Comparison of ENCODE assay signal across 19 mouse cellular contexts in genomic region chr3:147398298-147398697, GRCm38 (mm10).
DNase-seq lines count a peak whose midpoint lies in the region; ATAC-seq and TF ChIP-seq lines count a peak whose summit lies in the region.
"Had no signal": no experiment of that assay in that cellular context is flagged by ENCODE, and none has a peak within 500 bp of the region (broad histone marks: within the 10 kb centered on the region; RNA-seq: fewer than 3 reads in every experiment).

No protein-coding gene starts in this region.

- peak; percentile 53; the same call in 1 of the 2 replicates for ATAC-seq in hindbrain, postnatal 0 days
- ATAC-seq in hindbrain, embryonic 12.5 days (ENCODE audit: low FRiP score) = no peak
- ATAC-seq: forebrain, embryonic 16.5 days; intestine, embryonic 15.5 days had no signal

- TF ChIP-seq CTCF in hindbrain, postnatal 0 days (IDR thresholded peaks at IDR 0.05; ENCODE audit: low read depth) = no peak
- no peak for TF ChIP-seq CTCF in brain, embryonic 14.5 days (IDR thresholded peaks at IDR 0.05; ENCODE audit: borderline replicate concordance, extremely low read depth, insufficient read depth, insufficient read length)

- no peaks in the 10 kb centered on the region for H3K27me3 ChIP-seq in hindbrain, postnatal 0 days (ENCODE audit: insufficient read depth, low read length)
- H3K27me3 ChIP-seq in hindbrain, embryonic 12.5 days = 0 out of 2 replicates have a peak, but pooled peaks cover 2% of the 10 kb centered on the region
- H3K27me3 ChIP-seq: embryonic facial prominence, embryonic 12.5 days; intestine, embryonic 15.5 days had no signal

- no peak overlapping the region for H3K27ac ChIP-seq in hindbrain, postnatal 0 days
- no peak overlapping the region for H3K27ac ChIP-seq in hindbrain, embryonic 12.5 days
- H3K27ac ChIP-seq: embryonic facial prominence, embryonic 12.5 days; heart, embryonic 10.5 days; intestine, embryonic 15.5 days had no signal

- 29% methylated on average over 8 of the region's 8 CpGs for WGBS in hindbrain, postnatal 0 days
- 49% methylated on average over 8 of the region's 8 CpGs for WGBS in hindbrain, embryonic 12.5 days

- H3K4me1 ChIP-seq in hindbrain, postnatal 0 days (ENCODE audit: insufficient read depth, low read length) = peaks cover 6% of the 10 kb centered on the region; the same call in 1 of the 2 replicates
- H3K4me1 ChIP-seq in hindbrain, embryonic 12.5 days = peaks cover 6% of the 10 kb centered on the region
- H3K4me1 ChIP-seq: embryonic facial prominence, embryonic 12.5 days; heart, embryonic 10.5 days; intestine, embryonic 15.5 days had no signal

- H3K36me3 ChIP-seq in hindbrain, postnatal 0 days (ENCODE audit: insufficient read depth, low read length) = no peaks in the 10 kb centered on the region
- no peaks in the 10 kb centered on the region for H3K36me3 ChIP-seq in hindbrain, embryonic 12.5 days
- H3K36me3 ChIP-seq: embryonic facial prominence, embryonic 12.5 days; heart, embryonic 10.5 days; intestine, embryonic 15.5 days had no signal

- H3K9me3 ChIP-seq in hindbrain, postnatal 0 days (ENCODE audit: low read length) = no peaks in the 10 kb centered on the region
- no peaks in the 10 kb centered on the region for H3K9me3 ChIP-seq in hindbrain, embryonic 12.5 days (replicated peaks)
- H3K9me3 ChIP-seq: embryonic facial prominence, embryonic 12.5 days; heart, embryonic 10.5 days; intestine, embryonic 15.5 days had no signal

- H3K4me2 ChIP-seq in hindbrain, postnatal 0 days (ENCODE audit: low read depth, low read length) = no peak overlapping the region
- H3K4me2 ChIP-seq in hindbrain, embryonic 12.5 days (replicated peaks) = no peak overlapping the region
- H3K4me2 ChIP-seq: embryonic facial prominence, embryonic 12.5 days; intestine, embryonic 15.5 days had no signal

- no peak overlapping the region for H3K9ac ChIP-seq in hindbrain, postnatal 0 days (replicated peaks; ENCODE audit: low read length)
- no peak overlapping the region for H3K9ac ChIP-seq in hindbrain, embryonic 12.5 days
- H3K9ac ChIP-seq: embryonic facial prominence, embryonic 12.5 days; intestine, embryonic 15.5 days had no signal

- DNase-seq in hindbrain, postnatal 0 days (ENCODE audit: low spot score) = peak; percentile 5
- DNase-seq in brain, embryonic 14.5 days (ENCODE audit: low read depth) = peak; percentile 37
- peak; percentile 42 for DNase-seq in embryo, embryonic 10.5 days (ENCODE audit: low spot score)
- DNase-seq in retina, embryonic 14.5 days (ENCODE audit: low spot score) = peak; percentile 55
- no peak for DNase-seq in thymus, postnatal 36 days
- no peak for DNase-seq in thymus, postnatal 0 days (ENCODE audit: low spot score)
- DNase-seq: adrenal gland, adult 2 months; cerebellum, adult 11-12 months; cerebellum, adult 9-10 months; cerebellum, postnatal 25 days; gastrocnemius, postnatal 10 days; heart, adult 18-20 months; heart, postnatal 10 days; heart, postnatal 4 days had no signal

- no peak for TF ChIP-seq POLR2A in brain, embryonic 14.5 days (IDR thresholded peaks at IDR 0.05; ENCODE audit: borderline replicate concordance, extremely low read depth, insufficient read depth, insufficient read length, poor library complexity, severe bottlenecking)

- H3K4me3 ChIP-seq in hindbrain, postnatal 0 days (ENCODE audit: low read length) = no peak overlapping the region
- no peak overlapping the region for H3K4me3 ChIP-seq in hindbrain, embryonic 12.5 days
- H3K4me3 ChIP-seq: embryonic facial prominence, embryonic 12.5 days; heart, embryonic 10.5 days; intestine, embryonic 15.5 days had no signal

Comparison
In these comparisons a context has a peak if more than half of its experiments do, and no peak if none do; other contexts are left out.
1. DNase-seq: peak in hindbrain, postnatal 0 days (single experiment), brain, embryonic 14.5 days (single experiment), embryo, embryonic 10.5 days (single experiment) and retina, embryonic 14.5 days (single experiment); none in thymus, postnatal 36 days (0 of 2) and thymus, postnatal 0 days (single experiment).